In genomic region chr1:154032669-154033099, GRCm38 (mm10) we compare ENCODE assay signal across 8 mouse cellular contexts.
DNase-seq lines count a peak whose midpoint lies in the region; ATAC-seq and TF ChIP-seq lines count a peak whose summit lies in the region.

No protein-coding gene starts in this region.

- H3K4me3 ChIP-seq in hindbrain, embryonic 12.5 days = 0 out of 2 replicates have a peak overlapping the region, but pooled peaks have one; percentile 15
- H3K4me3 ChIP-seq in lung, postnatal 0 days (ENCODE audit: low read depth, low read length) = no peak overlapping the region

- H3K9me3 ChIP-seq in hindbrain, embryonic 12.5 days (replicated peaks) = no peaks in the 10 kb centered on the region
- H3K9me3 ChIP-seq in lung, postnatal 0 days (ENCODE audit: low read length) = no peaks in the 10 kb centered on the region

- no peaks in the 10 kb centered on the region for H3K27me3 ChIP-seq in hindbrain, embryonic 12.5 days
- no peaks in the 10 kb centered on the region for H3K27me3 ChIP-seq in lung, postnatal 0 days (replicated peaks; ENCODE audit: insufficient read depth, low read length)

- 0 out of 2 replicates have a peak, but pooled peaks cover 5% of the 10 kb centered on the region for H3K4me1 ChIP-seq in hindbrain, embryonic 12.5 days
- H3K4me1 ChIP-seq in lung, postnatal 0 days (ENCODE audit: insufficient read depth, low read depth, low read length) = peaks cover 5% of the 10 kb centered on the region; the same call in 1 of the 2 replicates

- H3K9ac ChIP-seq in hindbrain, embryonic 12.5 days = no peak overlapping the region
- no peak overlapping the region for H3K9ac ChIP-seq in lung, postnatal 0 days (replicated peaks; ENCODE audit: low read depth)

- no peaks in the 10 kb centered on the region for H3K36me3 ChIP-seq in hindbrain, embryonic 12.5 days
- no peaks in the 10 kb centered on the region for H3K36me3 ChIP-seq in lung, postnatal 0 days (ENCODE audit: insufficient read depth, low read length)

- WGBS in hindbrain, embryonic 12.5 days = 19% methylated on average over 14 of the region's 14 CpGs
- WGBS in lung, postnatal 0 days = 11% methylated on average over 14 of the region's 14 CpGs

- peak; percentile 82 for TF ChIP-seq CTCF in lung, postnatal 0 days (IDR thresholded peaks at IDR 0.05)

- DNase-seq in NIH3T3 (ENCODE audit: low read depth) = peak; percentile 68
- DNase-seq in cerebellum, postnatal 14 days = peak; percentile 50 to 66
- DNase-seq in frontal cortex, postnatal 10 days (ENCODE audit: low spot score in 2 of 2) = peak; percentile 42 to 67
- DNase-seq in layer of hippocampus, postnatal 14 days (ENCODE audit: low spot score in 2 of 2) = peak; percentile 71 to 77
- peak; percentile 93 for DNase-seq in lung, postnatal 0 days (ENCODE audit: low spot score)
- DNase-seq in right cerebral cortex, postnatal 10 days (ENCODE audit: low spot score in 2 of 2) = peak; percentile 66 to 81
- DNase-seq in urinary bladder, postnatal 14 days (ENCODE audit: low spot score) = peak; percentile 86

- no peak for ATAC-seq in hindbrain, embryonic 12.5 days (ENCODE audit: low FRiP score)
- ATAC-seq in lung, postnatal 0 days = peak; percentile 73

- 0 out of 2 replicates have a peak, but pooled peaks have one; percentile 60 for TF ChIP-seq EP300 in lung, postnatal 0 days (IDR thresholded peaks at IDR 0.05)

- H3K27ac ChIP-seq in hindbrain, embryonic 12.5 days = no peak overlapping the region
- H3K27ac ChIP-seq in lung, postnatal 0 days (ENCODE audit: low read length) = no peak overlapping the region

- H3K4me2 ChIP-seq in hindbrain, embryonic 12.5 days (replicated peaks) = peak overlapping the region; percentile 34
- H3K4me2 ChIP-seq in lung, postnatal 0 days (replicated peaks; ENCODE audit: low read depth, low read length) = no peak overlapping the region
